Mouse (Mus musculus): ENCODE data around the gene Ube2e2. TPM values are rescaled to one million over a fixed set of nuclear protein-coding genes. Genes with fewer than 3 reads are reported as not detected.
"Not testable (repeated sequence)": the region's sequence is repeated elsewhere in the genome, so short reads cannot be mapped to it uniquely, and the experiment has no call there.

Gene Ube2e2
- total RNA-seq, 2 experiments from 2014 or later: 147 to 155 TPM

DNA sequence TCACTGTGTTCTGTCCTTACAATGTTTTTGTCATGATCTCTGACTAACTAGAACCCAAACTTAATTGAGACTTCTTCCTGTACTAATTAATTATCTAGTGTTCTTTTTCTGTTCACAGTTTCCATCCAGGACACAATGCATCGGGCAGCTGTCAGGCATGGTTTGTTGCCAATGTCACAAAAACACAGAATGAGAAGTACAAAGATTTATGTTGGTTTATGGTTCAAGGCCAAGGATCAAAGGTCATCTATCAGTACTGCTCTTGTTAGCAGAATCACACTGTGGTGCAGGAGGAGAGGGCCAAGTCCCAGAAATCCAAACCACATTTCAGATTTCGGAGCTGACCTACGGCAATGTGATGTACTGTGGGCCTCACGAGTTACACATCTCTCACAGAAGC, 252.4 kb downstream of the Ube2e2 start:
- DNase-seq: no peak
- intact Hi-C loops (cut with DNase I): no loop called here

DNA sequence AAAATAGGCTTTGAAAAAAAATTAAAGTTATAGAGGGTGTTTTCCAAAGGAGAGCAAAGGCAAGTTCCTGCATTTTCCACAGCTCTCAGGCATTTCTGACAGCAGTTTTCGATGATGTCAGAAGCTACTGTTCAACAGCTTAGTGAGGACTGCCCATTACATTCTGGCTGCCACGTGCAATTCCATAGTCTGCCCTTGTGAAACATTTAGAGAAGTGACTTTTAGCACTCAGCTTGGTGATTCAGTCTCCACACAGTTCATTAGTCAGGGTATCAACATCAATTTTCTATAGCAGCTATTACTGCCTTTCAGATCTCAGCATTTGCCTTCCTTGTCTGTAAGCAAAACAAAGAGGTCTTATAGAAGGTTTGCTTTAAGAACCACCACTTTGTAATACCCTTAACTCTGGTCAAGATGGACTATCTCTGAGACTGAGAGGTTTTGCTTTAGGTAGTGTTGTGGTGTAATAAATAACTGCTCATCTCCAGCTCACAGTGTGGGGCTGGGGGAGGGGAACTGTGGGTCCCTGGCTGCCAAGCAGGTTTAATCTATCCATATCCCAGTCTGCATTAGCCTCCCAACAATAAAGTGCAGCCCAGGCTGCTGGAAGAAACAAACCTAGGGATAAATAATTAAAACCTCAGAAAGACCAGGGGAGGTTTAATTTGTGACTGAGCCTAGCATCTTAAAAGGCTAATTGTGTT, 255.2 kb downstream of the Ube2e2 start:
- no peak for DNase-seq
- intact Hi-C loops (cut with DNase I): no loop called here

- DNase-seq: no peak
- intact Hi-C loops (cut with DNase I): no loop called here
Observed at GRCm38 (mm10) chr14:18637739-18638138, 256.3 kb downstream of the Ube2e2 start.

- DNase-seq: no peak
- intact Hi-C loops (cut with DNase I): no loop called here
Observed at GRCm38 (mm10) chr14:18628170-18628569, 265.9 kb downstream of the Ube2e2 start.

DNA sequence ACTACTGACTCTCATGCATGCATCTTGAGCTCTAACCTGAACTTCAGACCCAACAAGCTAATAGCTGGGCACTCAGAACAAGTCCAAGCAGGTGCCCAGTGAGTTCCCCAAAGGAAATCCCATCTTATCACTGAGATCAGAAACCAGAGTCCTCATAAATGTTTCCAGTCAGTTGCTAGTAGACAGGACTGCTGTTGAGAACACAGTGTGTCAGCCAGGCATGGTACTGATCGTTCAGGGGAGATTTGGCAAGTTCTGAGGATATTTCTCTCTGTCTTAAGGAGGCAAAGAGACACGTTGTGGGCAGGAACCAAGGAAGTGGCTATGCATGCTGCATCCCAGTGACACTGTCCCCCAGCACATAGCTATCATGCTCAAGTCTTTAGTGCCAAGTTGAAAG, 275.5 kb downstream of the Ube2e2 start:
- DNase-seq: no peak
- intact Hi-C loops (cut with DNase I): no loop called here

- intact Hi-C loops (cut with DNase I): no loop called here
Observed at GRCm38 (mm10) chr14:18601927-18602326, 292.1 kb downstream of the Ube2e2 start.

DNA sequence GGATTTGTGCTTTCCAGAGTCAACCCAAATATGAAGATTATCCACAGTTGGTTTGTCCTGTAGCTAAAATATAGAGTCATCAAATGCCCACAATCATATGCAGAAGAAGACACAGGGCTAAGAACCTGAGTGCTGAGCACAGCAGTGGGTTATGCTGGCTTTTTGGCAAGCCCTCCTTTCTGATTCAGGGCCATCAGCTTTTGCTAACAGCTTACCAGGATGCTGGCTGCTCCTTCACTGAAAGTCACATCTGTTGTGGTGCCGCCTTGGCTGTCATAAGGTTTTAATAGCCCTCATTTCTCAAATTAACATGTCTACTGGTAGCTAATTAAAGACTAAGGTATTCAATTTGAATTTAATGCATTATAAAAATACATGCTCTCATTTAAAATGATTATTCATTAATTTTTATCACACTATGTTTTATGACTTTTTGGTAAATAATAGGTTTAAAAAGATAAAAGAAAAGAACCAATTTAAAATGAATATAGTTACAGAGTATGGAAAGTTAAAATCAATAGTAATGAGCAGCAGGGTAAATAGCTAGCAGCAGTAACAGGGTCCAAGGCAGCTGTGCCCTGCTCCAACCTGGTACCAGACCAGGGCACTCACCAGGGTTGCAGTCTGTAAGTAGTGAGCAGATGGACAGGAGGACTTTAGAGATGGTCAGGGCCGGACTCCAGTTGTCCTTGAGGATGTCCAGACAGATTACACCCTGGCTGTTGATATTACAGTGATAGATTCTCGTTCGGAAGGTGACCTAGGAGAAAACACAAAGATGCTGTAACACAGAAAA, 307.6 kb downstream of the Ube2e2 start:
- peak; percentile 77 for DNase-seq
- intact Hi-C loops (cut with DNase I): no loop called here

More at GRCm38 (mm10) chr14:18601927-18602326, 292.1 kb downstream of the Ube2e2 start:
- DNase-seq: no peak

DNA sequence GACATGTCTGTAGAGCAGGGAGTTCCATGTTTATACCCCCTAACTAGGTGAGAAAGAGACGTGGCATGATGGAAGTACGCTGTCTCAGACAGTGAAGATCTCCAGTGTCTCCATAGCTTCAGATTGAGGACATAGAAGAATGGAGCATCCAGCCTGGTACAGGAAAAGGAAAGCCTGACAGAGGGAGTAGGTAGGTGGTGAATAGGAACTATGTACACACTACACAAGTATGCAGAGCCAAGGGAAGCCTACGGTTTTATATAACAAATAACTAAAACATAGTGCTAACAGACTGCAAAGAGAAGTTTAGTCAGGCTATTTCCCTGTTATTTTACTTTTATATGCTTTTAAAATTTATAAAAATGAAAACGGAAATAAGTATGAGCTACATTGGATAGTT, 312.3 kb downstream of the Ube2e2 start:
- intact Hi-C loops (cut with DNase I): no loop called here
- DNase-seq: no peak

DNA sequence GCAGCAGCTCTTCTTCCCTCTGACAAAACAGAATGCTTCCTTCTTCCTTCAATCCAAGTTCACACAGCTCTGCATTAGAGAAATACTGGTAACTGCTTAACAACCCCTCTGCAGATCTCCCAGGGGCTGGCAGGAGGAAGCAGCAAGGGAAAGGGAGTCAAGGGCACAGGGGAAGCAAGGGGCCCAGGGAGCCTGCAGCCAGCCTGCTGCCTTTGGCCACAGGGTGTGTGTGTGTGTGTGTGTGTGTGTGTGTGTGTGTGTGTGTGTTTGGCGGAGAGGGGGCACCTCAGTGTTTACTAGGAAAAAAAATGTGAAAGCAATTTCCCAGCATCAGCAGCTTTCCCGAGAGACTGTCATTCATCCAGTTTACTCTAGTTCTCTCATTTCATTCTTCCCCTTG, 319.3 kb downstream of the Ube2e2 start:
- no peak for DNase-seq
- intact Hi-C loops (cut with DNase I): no loop called here

DNA sequence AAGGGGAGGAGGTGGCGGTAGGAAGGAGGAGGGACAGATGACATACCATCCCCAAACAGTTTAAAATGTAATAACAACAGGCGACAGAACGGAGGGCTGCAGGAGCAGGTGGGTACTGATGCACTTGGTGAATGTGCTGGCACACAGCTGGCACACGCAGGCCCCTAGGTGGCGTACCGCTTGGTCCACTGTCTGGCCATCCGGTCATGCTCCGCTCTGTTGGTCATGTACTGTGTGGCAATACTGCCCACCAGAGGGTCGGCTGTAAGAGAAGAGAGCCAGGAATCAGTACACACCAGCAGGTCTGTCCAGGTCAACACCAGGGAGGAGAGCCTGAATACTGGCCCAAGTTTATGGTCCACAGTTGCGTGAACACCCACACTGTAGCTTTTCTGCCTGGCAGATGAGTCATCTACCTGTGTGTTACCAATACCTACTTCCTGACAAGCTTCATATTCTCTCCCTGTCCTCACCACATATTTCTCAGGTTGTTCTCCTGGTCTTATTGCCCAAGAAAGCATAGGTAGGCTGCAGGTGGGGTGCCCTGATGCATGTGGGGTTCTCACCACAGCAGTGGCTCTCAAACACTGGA, 319.8 kb downstream of the Ube2e2 start:
- intact Hi-C loops (cut with DNase I): no loop called here

DNA sequence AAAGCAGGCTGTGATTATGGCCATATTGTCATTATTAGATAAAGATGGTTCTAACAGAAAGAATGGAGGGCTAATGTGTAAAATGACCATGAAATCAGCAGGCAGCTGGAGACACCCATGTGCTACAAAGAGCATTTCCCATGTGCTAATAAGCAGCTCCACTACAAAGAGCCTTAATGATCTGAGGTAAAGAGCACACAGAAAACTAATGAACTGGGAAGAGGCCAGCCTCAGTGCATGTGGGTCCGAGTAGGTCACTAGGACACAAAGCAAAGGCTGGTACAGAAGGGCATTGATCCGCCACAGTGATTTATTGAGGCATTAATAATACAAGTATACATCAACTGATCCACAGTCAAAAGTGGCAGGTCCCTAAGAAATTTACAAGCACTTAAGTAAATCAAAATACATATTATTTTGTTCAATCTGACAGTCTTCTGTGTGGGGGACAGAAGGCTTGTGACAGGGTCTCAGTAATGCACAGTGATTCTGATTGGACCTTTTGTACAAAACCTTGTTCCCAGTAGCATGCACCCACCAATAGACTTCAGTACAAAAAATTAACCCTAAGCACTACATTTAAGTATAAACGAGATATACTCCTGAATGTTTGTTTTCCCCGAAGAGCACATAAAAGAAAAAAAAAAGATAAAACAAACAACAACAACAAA, 320.6 kb downstream of the Ube2e2 start:
- DNase-seq: no peak
- intact Hi-C loops (cut with DNase I): no loop called here

More for the DNA sequence above, 319.8 kb downstream of the Ube2e2 start:
- DNase-seq: peak; percentile 36

GRCm38 (mm10) chr14:18572852-18573251, 321.2 kb downstream of the Ube2e2 start:
- intact Hi-C loops (cut with DNase I): no loop called here
- no peak for DNase-seq

- DNase-seq: no peak
- intact Hi-C loops (cut with DNase I): no loop called here
Observed at GRCm38 (mm10) chr14:18569615-18570014, 324.5 kb downstream of the Ube2e2 start.

GRCm38 (mm10) chr14:18564999-18565398, 329.1 kb downstream of the Ube2e2 start:
- intact Hi-C loops (cut with DNase I); DNase-seq: not testable (repeated sequence)

DNA sequence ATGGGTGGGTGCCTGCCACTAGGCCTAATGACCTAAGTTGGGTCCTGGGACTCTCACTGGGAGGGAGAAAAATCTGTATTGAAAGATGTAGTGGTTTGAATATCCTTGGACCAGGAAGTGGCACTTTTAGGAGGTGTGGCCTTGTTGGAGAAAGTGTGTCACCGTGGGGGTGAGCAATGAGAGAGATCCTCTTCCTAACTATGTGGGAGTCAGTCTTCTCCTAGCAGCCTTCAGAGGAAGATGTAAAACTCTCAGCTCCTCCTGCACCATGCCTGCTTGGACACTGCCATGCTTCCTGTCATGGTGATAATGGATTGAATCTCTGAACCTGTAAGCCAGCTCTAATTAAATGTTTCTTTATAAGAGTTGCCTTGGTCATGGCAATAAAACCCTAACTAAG, 338.8 kb downstream of the Ube2e2 start:
- intact Hi-C loops (cut with DNase I): no loop called here
- no peak for DNase-seq

- intact Hi-C loops (cut with DNase I): no loop called here
- DNase-seq: no peak
Observed at GRCm38 (mm10) chr14:18554627-18554988, 339.5 kb downstream of the Ube2e2 start.

- no peak for DNase-seq
- intact Hi-C loops (cut with DNase I): no loop called here
Observed at GRCm38 (mm10) chr14:18553987-18554626, 340.0 kb downstream of the Ube2e2 start.

DNA sequence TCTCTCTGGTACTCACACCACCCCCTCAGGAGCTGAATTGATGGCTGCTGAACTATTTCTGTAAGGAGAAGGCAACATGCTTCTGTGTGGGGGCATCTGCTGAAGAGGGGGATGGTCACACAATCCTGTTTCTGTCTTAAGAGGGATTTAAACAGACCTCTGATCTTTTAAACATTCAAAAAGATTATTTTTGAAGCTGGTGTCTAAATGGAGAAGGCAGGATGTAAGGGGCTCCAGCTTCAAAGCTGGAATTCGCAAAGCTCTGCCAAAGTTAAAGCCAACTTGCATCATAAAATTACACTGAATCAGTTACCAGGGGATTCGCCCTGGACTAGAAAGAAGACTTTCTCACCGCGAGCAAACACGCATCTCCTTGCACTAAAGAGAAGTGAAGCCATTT, 346.5 kb downstream of the Ube2e2 start:
- intact Hi-C loops (cut with DNase I): no loop called here
- no peak for DNase-seq

GRCm38 (mm10) chr14:18539092-18539491, 355.0 kb downstream of the Ube2e2 start:
- DNase-seq; intact Hi-C loops (cut with DNase I): not testable (repeated sequence)

DNA sequence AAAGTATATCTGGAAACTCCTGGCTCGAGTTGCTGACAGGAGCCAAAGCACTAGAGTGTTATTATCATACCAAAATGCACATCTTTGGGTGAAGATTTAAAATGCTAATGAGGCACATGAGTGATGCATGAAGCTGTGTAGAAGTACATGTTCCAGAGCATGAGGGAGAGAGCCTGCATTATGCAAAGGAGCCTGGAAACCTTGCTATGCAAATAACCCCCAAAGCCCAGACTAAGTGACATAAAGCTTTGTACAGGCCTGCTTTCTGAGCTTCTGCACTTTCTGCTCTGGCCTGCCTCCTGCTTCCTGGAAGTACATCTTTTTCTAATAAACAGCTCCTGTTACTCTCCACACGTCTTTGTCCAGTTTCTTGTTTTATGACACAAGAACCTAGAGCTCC, 363.2 kb downstream of the Ube2e2 start:
- intact Hi-C loops (cut with DNase I): no loop called here
- DNase-seq: no peak

DNA sequence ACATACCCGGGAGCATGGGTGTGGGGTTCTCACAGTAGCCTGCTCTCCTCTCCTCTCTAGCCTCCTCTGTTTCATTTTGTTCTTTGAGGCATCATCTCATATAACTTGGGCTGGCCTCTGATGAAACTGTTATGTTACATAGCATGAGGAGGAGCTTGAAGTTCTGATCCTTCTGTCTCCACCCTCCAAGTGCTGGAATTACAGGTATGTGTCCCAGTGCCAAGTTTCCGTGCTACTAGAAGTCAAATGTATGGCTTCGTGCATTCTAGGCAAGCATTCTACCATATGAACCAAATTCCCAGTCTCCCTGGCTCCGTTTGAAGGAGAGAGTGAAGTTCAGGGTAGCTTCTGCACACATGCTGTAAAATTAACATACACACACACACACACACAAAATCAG, 363.6 kb downstream of the Ube2e2 start:
- intact Hi-C loops (cut with DNase I): no loop called here
- no peak for DNase-seq
